Mouse (Mus musculus): ENCODE results near the gene Gm5105. TPM values are rescaled to one million over a fixed set of nuclear protein-coding genes. Genes with fewer than 3 reads are reported as not detected.

The Gm5105 gene
- polyA plus RNA-seq, 1 experiment from 2014 or later, result 0.09 TPM

- no peaks in the 10 kb centered on the region for H3K36me3 ChIP-seq
- no peak for ATAC-seq (ENCODE audit: low FRiP score, low read depth)
- H3K9ac ChIP-seq, result no peak overlapping the region
- no peak overlapping the region for H3K27ac ChIP-seq
- no peaks in the 10 kb centered on the region for H3K27me3 ChIP-seq
- H3K9me3 ChIP-seq, result no peaks in the 10 kb centered on the region
- no peak overlapping the region for H3K4me2 ChIP-seq (replicated peaks)
- WGBS, result 84% methylated on average over 16 of the region's 16 CpGs
- peaks cover 26% of the 10 kb centered on the region for H3K4me1 ChIP-seq
- H3K4me3 ChIP-seq, result no peak overlapping the region
These were observed 1.3 kb downstream of the Gm5105 start for GRCm38 (mm10) chr3:138065930-138066329.

- Histone ChIP-seq H3K27ac (peak within 1 kb of the TSS; percentile 65; the same call in 1 of the 2 replicates), H3K27me3 (no peaks in the 10 kb centered on the region), H3K36me3 (no peaks in the 10 kb centered on the region), H3K4me3 (no peak within 1 kb of the TSS), H3K4me2 (replicated peaks) (no peak within 1 kb of the TSS), H3K9ac (no peak within 1 kb of the TSS), H3K9me3 (no peaks in the 10 kb centered on the region), H3K4me1 (peaks cover 26% of the 10 kb centered on the region)
- 76% methylated on average over 33 of the region's 33 CpGs for WGBS
- ATAC-seq (ENCODE audit: low FRiP score, low read depth), result 0 out of 2 replicates have a peak, but pooled peaks have one; percentile 13
These were observed 2.2 kb downstream of the Gm5105 start, which contains the start of gene 1110002E22Rik for GRCm38 (mm10) chr3:138064732-138065645. Gene 1110002E22Rik (plus strand): TSS chr3:138065052.

- H3K4me2 ChIP-seq (replicated peaks), result no peak overlapping the region
- no peaks in the 10 kb centered on the region for H3K27me3 ChIP-seq
- no peaks in the 10 kb centered on the region for H3K9me3 ChIP-seq
- no peak overlapping the region for H3K9ac ChIP-seq
- no peak overlapping the region for H3K4me3 ChIP-seq
- peak; percentile 80 for ATAC-seq (ENCODE audit: low FRiP score, low read depth)
- peaks cover 26% of the 10 kb centered on the region for H3K4me1 ChIP-seq
- H3K27ac ChIP-seq, result peak overlapping the region; percentile 65; the same call in 1 of the 2 replicates
- 43% methylated on average over 14 of the region's 14 CpGs for WGBS
- H3K36me3 ChIP-seq, result no peaks in the 10 kb centered on the region
These were observed 3.4 kb downstream of the Gm5105 start for GRCm38 (mm10) chr3:138063731-138064329.

GRCm38 (mm10) chr3:138062673-138063072, 4.5 kb downstream of the Gm5105 start:
- H3K4me2 ChIP-seq (replicated peaks), result no peak overlapping the region
- no peak overlapping the region for H3K9ac ChIP-seq
- H3K4me3 ChIP-seq, result no peak overlapping the region
- no peaks in the 10 kb centered on the region for H3K27me3 ChIP-seq
- H3K9me3 ChIP-seq, result no peaks in the 10 kb centered on the region
- WGBS, result 80% methylated on average over 4 of the region's 4 CpGs
- ATAC-seq (ENCODE audit: low FRiP score, low read depth), result no peak
- peaks cover 26% of the 10 kb centered on the region for H3K4me1 ChIP-seq
- no peak overlapping the region for H3K27ac ChIP-seq
- no peaks in the 10 kb centered on the region for H3K36me3 ChIP-seq

GRCm38 (mm10) chr3:138061205-138061911, 5.8 kb downstream of the Gm5105 start:
- Histone ChIP-seq H3K4me1 (peaks cover 24% of the 10 kb centered on the region), H3K4me3 (no peak overlapping the region), H3K4me2 (replicated peaks) (no peak overlapping the region), H3K27ac (no peak overlapping the region), H3K9ac (no peak overlapping the region), H3K9me3 (no peaks in the 10 kb centered on the region), H3K27me3 (no peaks in the 10 kb centered on the region), H3K36me3 (no peaks in the 10 kb centered on the region)
- ATAC-seq (ENCODE audit: low FRiP score, low read depth), result no peak
- 85% methylated on average over 9 of the region's 9 CpGs for WGBS

GRCm38 (mm10) chr3:138060429-138060828, 6.8 kb downstream of the Gm5105 start:
- ATAC-seq (ENCODE audit: low FRiP score, low read depth), result no peak
- no peak overlapping the region for H3K27ac ChIP-seq
- H3K9me3 ChIP-seq, result no peaks in the 10 kb centered on the region
- H3K4me3 ChIP-seq, result no peak overlapping the region
- no peaks in the 10 kb centered on the region for H3K27me3 ChIP-seq
- 87% methylated on average over 7 of the region's 7 CpGs for WGBS
- no peaks in the 10 kb centered on the region for H3K36me3 ChIP-seq
- no peak overlapping the region for H3K4me2 ChIP-seq (replicated peaks)
- H3K9ac ChIP-seq, result no peak overlapping the region
- peaks cover 24% of the 10 kb centered on the region for H3K4me1 ChIP-seq

GRCm38 (mm10) chr3:138058226-138058625, 9.0 kb downstream of the Gm5105 start:
- Histone ChIP-seq H3K9ac (no peak overlapping the region), H3K27ac (no peak overlapping the region), H3K27me3 (no peaks in the 10 kb centered on the region), H3K4me3 (no peak overlapping the region), H3K9me3 (no peaks in the 10 kb centered on the region), H3K4me1 (peaks cover 11% of the 10 kb centered on the region), H3K36me3 (no peaks in the 10 kb centered on the region), H3K4me2 (replicated peaks) (no peak overlapping the region)
- ATAC-seq (ENCODE audit: low FRiP score, low read depth), result no peak
- 28% methylated on average over 4 of the region's 4 CpGs for WGBS

- H3K4me1 ChIP-seq, result peaks cover 6% of the 10 kb centered on the region
- no peaks in the 10 kb centered on the region for H3K36me3 ChIP-seq
- 76% methylated on average over 7 of the region's 7 CpGs for WGBS
- H3K9me3 ChIP-seq, result no peaks in the 10 kb centered on the region
- ATAC-seq (ENCODE audit: low FRiP score, low read depth), result no peak
- no peak overlapping the region for H3K4me3 ChIP-seq
- no peaks in the 10 kb centered on the region for H3K27me3 ChIP-seq
- no peak overlapping the region for H3K4me2 ChIP-seq (replicated peaks)
- no peak overlapping the region; the same call in 1 of the 2 replicates for H3K27ac ChIP-seq
- H3K9ac ChIP-seq, result no peak overlapping the region
These were observed 10.2 kb downstream of the Gm5105 start for GRCm38 (mm10) chr3:138056976-138057375.

GRCm38 (mm10) chr3:138053969-138054368, 13.2 kb downstream of the Gm5105 start:
- Histone ChIP-seq H3K4me3 (no peak overlapping the region), H3K4me2 (replicated peaks) (no peak overlapping the region), H3K27ac (no peak overlapping the region; the same call in 1 of the 2 replicates), H3K36me3 (no peaks in the 10 kb centered on the region), H3K27me3 (no peaks in the 10 kb centered on the region), H3K9me3 (no peaks in the 10 kb centered on the region), H3K9ac (no peak overlapping the region), H3K4me1 (peaks cover 6% of the 10 kb centered on the region)
- peak; percentile 56; the same call in 1 of the 2 replicates for ATAC-seq (ENCODE audit: low FRiP score, low read depth)
- WGBS, result 19% methylated on average over 4 of the region's 4 CpGs

- Histone ChIP-seq H3K27me3 (no peaks in the 10 kb centered on the region), H3K4me3 (no peak overlapping the region), H3K36me3 (no peaks in the 10 kb centered on the region), H3K4me1 (peaks cover 6% of the 10 kb centered on the region), H3K27ac (no peak overlapping the region), H3K4me2 (replicated peaks) (no peak overlapping the region), H3K9me3 (no peaks in the 10 kb centered on the region), H3K9ac (no peak overlapping the region)
- WGBS, result 71% methylated on average over 3 of the region's 3 CpGs
- no peak for ATAC-seq (ENCODE audit: low FRiP score, low read depth)
These were observed 15.8 kb downstream of the Gm5105 start for GRCm38 (mm10) chr3:138051431-138051830.

- Histone ChIP-seq H3K4me1 (peaks cover 6% of the 10 kb centered on the region), H3K4me3 (no peak overlapping the region), H3K9me3 (no peaks in the 10 kb centered on the region), H3K27me3 (no peaks in the 10 kb centered on the region), H3K4me2 (replicated peaks) (no peak overlapping the region), H3K27ac (no peak overlapping the region), H3K36me3 (no peaks in the 10 kb centered on the region), H3K9ac (no peak overlapping the region)
- WGBS, result 24% methylated on average over 11 of the region's 11 CpGs
- ATAC-seq (ENCODE audit: low FRiP score, low read depth), result no peak
These were observed 16.4 kb downstream of the Gm5105 start for GRCm38 (mm10) chr3:138050772-138051171.

- H3K27ac ChIP-seq, result no peak overlapping the region
- peak; percentile 67; the same call in 1 of the 2 replicates for ATAC-seq (ENCODE audit: low FRiP score, low read depth)
- peaks cover 6% of the 10 kb centered on the region for H3K4me1 ChIP-seq
- H3K27me3 ChIP-seq, result no peaks in the 10 kb centered on the region
- H3K36me3 ChIP-seq, result no peaks in the 10 kb centered on the region
- 73% methylated on average over 6 of the region's 6 CpGs for WGBS
- no peak overlapping the region for H3K4me3 ChIP-seq
- no peak overlapping the region for H3K4me2 ChIP-seq (replicated peaks)
- no peaks in the 10 kb centered on the region for H3K9me3 ChIP-seq
- H3K9ac ChIP-seq, result no peak overlapping the region
These were observed 17.6 kb downstream of the Gm5105 start for GRCm38 (mm10) chr3:138049555-138049954.
